Mouse (Mus musculus) mouse embryonic stem cell (cell line): ENCODE data around the gene Hnrnpc.

Experiments
- in situ Hi-C, 2 experiments: fragments of 300-500 bp; cut with MboI; formaldehyde crosslinking; loops; 1 replicate in 1 of 2; 3 replicates in 1 of 2; pipeline ENCODE4 v1.14.3; 2019 to 2020; ENCODE audit warnings: low sequenced_read_pairs in 2 of 2, low pct_unique_long_range_greater_than_20kb in 1 of 2, mixed read lengths in 1 of 2; ENCODE audit not compliant: unreplicated experiment in 1 of 2

Gene Hnrnpc

DNA sequence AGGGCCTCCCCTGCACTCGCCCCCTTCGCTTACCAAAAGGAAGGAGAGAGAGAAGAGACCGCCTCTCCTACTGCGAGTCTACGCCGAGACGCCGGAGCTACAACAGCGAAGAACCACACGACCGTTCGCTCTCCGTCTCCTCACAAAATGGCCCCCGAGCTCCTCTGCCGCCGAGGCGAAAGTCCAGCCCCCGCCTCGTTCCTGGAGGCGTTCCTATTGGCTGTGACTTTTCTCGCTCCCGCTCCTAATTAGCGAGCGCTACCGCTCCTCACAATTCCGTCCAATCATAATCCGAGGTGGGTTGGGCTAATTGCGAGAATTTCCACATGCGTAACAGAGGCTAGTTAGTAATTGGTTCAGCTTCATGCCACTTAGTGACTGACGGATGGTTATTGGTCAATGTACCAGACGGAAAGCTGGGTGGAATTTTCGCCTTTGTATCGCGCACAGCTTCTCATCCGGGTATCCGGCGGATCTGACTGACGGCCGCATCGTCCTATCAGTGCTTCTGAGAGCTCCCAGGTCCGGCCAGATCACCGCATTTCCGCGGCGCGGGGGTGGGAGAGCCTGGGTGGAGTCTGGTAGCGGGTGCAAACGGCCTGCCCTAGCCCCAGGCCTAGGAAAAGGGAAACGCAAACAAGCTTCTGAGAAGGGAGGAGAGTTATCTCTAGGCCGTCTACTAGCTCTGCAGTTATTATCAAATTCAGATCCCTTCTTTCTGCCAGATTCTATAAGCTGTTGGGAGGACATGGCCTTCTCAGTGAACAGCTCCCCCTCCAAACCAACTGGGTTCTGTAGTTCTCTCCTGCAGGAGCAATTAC is at the start of gene Hnrnpc:
Hnrnpc (minus strand) TSS at position 173 of the 821 bp plus-strand sequence.
- in situ Hi-C loops = no loop called here

- in situ Hi-C loops = no loop called here
These were observed 48.8 kb upstream of the Hnrnpc start for GRCm38 (mm10) chr14:52152613-52153012.

DNA sequence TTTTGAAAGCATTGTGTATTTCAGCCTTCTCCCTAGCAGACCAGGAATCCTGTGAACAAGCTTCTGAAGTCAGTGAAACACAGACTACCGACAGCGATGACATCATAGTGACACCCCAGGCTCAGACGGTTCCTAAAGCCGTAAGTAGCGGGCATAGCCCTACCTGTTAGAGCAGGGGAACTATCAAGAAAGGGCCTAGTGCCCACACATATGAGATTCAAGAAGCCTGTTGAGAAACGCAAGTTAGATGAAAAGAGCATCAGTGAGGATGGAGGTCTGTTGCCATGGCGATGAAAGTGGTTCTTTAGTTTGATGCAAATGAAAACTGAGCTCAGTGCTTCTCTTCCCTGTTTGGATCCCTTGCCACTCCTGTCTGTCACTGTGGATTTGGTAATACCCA is 48.4 kb upstream of the Hnrnpc start:
- in situ Hi-C loops = no loop called here

GRCm38 (mm10) chr14:52149888-52150287 is 46.1 kb upstream of the Hnrnpc start:
- in situ Hi-C loops = loop anchor here (25.0 kb wide), 1 partner anchor 238 kb away; the partner anchor contains the start of genes Ndrg2 (in 2 of the 2), Rnase13 (in 2 of the 2) and Tppp2 (in 2 of the 2)

- in situ Hi-C loops = loop anchor here (25.0 kb wide), 1 partner anchor 234 kb away; the partner anchor contains the start of genes Ndrg2 (in 2 of the 2), Rnase13 (in 2 of the 2) and Tppp2 (in 2 of the 2)
These were observed 42.7 kb upstream of the Hnrnpc start for GRCm38 (mm10) chr14:52146540-52146939.

DNA sequence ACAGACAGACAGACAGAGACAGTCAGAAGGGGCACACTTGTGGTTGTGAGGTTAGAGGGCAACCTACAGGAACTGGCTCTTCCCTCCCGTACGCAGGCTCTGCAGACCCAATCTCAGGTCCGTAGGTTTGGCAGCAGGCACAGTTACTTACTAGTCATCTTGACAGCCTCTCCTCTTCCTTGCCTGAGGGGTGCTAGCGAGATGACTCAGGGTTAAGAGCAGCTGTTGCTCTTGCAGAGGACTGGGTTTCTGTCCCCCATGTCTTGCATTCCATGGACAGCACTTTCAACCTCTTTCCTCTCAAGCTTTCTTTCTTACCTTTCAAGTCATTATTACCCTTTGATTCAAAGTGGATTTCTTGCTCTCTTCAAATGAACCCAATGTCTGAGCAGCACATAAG is 40.3 kb upstream of the Hnrnpc start:
- in situ Hi-C loops = loop anchor here (25.0 kb wide), 1 partner anchor 232 kb away; the partner anchor contains the start of genes Ndrg2 (in 2 of the 2), Rnase13 (in 2 of the 2) and Tppp2 (in 2 of the 2)

DNA sequence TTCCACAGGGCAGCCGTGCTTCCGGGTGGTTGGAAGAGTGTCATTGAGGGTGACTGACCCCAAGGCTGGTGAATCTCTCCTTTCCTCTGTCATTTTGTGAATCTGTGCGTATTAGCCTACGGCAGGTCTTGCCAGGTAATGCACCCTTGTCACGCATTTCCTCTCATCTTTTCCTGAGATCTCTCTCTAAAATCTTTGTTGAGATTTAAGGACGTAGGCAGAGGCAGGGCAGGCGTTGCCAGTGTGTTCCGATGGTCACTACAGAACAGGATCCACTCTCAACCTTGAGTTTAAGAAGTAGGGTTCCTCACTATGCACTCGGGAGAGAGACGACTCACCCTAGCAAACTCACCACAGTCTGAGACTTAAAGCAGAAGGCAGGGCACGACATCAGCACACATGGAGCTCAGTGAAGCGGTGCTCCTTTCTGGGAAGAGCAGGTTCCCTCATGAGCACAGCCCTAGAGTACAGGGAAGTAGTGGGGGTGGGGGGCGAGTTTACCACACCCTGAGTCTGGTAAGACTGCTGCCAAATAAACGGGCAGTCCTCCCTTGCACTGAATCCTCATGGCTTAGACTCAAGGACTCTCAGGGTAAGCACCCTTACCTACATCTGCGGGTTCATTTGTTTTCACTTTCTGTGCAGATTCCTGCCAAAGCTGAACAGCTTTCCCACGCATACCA is 37.8 kb upstream of the Hnrnpc start:
- in situ Hi-C loops = loop anchor here (25.0 kb wide), 1 partner anchor 229 kb away; the partner anchor contains the start of genes Ndrg2 (in 2 of the 2), Rnase13 (in 2 of the 2) and Tppp2 (in 2 of the 2)

DNA sequence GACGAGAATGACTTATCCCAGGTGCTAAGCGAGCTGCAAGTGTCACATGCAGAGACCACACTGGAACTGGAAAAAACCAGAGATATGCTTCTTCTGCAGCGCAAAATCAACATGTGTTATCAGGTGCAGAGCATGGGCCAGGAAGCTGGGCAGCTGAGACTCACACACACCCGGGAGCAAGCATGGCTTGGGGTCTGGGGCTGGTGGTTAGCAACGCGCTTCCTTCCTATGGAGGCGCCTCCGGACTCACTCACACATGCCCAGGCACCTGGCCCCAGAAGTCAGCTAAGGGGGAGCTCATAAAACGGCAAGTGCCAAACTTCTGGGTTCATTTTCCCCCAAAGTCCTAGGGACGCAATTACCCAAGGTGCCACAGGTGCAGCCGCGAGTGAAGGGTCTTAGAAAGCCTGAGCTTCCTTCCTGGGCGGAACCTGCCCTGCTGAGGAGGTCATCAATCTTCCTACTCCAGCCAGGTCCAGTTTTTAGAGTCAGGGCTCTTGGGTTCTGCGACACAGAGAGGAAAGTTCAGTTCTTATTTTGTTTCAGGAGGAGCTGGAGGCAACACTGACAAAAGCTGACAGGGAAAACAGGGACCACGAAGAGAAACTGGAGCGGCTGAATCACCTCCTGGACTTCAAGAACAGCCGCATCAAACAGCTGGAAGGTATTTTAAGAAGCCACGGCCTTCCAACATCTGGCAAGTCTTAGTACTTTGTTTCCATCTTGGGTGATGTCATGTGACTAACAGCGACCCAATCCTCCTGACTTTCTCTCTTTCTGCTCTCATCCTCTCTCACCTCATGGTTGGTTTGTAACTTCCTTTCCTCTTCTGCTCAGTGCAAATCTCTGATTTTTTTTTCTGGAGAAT is 37.0 kb upstream of the Hnrnpc start:
- in situ Hi-C loops = loop anchor here (25.0 kb wide), 1 partner anchor 229 kb away; the partner anchor contains the start of genes Ndrg2 (in 2 of the 2), Rnase13 (in 2 of the 2) and Tppp2 (in 2 of the 2)

GRCm38 (mm10) chr14:52133584-52133983 is 29.8 kb upstream of the Hnrnpc start:
- in situ Hi-C loops = loop anchor here (10.0 to 25.0 kb wide), 2 partner anchors 201 to 221 kb away; partner anchors contain the start of genes Ndrg2 (in 2 of the 2), Rnase13 (in 2 of the 2) and Tppp2 (in 2 of the 2)

DNA sequence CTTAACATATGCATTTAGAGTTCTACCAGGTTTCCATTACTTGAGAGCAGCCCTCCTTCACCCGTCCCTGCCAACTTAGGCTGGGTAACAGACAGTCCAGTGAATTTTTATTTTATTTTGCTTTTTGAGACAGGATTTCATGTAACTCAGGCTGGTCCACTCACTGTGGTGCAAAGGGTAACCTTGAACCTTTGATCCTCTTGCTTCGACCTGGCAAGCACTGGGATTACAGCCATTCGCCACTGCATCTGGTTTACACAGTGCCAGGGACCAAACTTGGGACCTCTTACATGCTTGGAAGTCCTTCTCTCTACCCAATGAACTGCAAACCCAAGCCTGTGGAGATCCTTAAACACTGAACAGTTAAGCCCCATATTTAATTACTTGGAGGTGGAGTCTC is 20.8 kb upstream of the Hnrnpc start:
- in situ Hi-C loops = loop anchor here (25.0 kb wide), 1 partner anchor 212 kb away; the partner anchor contains the start of genes Ndrg2 (in 2 of the 2), Rnase13 (in 2 of the 2) and Tppp2 (in 2 of the 2)

DNA sequence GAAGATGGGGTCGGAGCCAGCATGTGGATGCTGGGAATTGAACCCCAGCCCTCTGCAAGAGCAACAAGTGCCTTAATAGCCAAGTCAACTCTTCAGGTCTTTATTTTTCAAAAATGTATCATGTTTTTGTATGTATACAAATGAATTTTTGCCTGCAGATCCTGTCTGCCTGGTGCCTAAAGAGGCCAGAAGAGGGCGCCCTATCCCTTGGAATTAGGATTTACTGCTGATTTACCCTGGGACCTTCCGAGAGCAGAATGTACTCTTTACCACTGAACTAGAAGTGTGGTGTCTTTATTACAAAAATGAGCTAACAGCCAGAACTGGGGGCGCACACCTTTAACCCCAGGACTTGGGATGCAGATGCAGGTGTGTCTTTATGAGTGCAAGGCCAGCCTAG is 20.1 kb upstream of the Hnrnpc start:
- in situ Hi-C loops = no loop called here

DNA sequence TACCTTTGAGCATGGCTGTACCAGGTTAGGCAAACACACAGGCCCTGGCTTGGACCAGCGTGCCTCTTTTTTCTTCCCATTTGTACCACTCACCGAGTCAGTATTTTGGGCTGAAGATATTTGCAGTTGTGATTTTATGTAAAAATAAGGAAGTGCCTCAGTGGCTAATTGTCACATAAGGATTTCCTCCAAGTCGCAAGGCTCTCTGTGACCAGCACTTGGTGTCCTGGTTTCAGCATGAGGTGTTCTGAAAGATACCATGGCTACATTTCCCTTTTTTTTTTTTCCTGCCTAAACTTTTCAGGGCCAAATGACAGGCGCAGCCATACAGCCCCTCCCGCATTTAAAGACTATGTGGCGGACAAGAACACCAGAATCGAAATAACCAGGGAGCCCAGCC is 16.3 kb upstream of the Hnrnpc start:
- in situ Hi-C loops = no loop called here

- in situ Hi-C loops = no loop called here
These were observed 15.2 kb upstream of the Hnrnpc start for GRCm38 (mm10) chr14:52118823-52119608.

DNA sequence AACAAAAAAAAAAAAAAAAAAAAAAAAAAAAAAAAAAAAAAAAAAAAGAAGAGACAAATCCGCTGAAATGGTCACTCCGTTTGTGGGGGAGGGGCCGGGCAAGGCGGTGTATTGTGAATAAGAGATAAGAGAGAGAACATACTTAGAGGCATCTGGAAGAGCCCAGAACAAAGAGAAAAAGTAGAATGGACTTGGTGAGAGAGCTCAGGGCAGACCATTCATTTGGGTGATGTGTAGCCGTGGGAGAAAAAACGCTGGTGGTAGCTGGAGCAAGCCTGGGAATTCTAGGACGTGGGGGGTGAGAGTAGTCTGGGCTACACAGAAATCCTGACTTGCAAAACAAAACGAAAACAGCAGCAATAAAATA is 14.6 kb upstream of the Hnrnpc start:
- in situ Hi-C loops = no loop called here

DNA sequence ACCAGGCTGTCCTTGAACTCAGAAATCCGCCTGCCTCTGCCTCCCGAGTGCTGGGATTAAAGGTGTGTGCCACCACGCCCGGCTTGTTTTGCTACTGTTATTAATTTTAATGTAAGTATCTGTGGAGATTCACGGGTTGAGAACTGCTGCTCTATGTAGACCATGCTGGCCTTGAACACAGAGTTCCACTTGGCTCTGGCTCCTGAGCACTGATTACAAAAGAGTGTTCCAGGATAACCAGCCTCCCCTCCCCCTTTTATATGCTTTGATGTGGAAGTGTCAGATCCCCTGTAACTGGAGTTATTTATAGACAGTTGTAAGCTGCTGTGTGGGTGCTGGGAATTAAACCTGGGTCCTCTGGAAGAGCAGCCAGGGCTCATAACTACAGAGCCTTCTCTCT is 13.4 kb upstream of the Hnrnpc start:
- in situ Hi-C loops = no loop called here

DNA sequence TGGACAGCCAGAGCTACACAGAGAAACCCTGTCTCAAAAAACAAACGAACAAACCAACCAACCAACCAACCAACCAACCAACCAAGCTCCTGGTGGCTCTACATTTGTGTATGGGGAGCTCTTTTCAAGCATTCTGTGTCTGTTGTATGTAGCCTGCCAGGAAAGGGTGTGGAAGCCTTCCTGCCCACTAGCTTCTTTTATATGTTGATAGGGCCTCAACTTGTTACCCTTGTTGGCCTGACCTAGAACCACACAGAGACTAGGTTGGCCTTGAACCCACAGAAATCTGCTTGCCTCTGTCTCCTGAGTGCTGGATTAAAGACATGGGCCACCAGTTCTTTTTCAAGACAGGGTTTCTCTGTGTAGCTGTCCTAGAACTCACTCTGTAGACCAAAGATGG is 10.3 kb upstream of the Hnrnpc start:
- in situ Hi-C loops = no loop called here

DNA sequence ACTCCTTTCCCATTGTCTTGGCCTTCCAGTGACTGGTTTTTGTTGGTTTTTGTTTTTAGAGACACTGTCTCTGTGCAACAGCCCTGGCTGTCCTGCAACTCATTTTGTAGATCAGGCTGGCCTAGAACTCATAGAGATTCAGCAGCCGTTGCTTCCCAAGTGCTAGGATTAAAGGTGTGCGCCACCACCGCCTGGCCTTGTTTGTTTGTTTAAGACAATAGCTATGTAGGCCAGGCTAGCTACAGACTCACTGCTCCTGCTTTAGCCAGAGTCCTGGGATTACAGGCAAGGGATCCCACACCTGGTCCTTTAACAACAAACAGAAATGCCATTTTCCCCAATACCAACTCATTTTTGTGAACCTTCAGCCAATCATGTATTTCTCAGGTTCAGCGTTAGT is 6.5 kb upstream of the Hnrnpc start, which contains the start of gene Rpgrip1:
Rpgrip1 (plus strand) TSS at position 359 of the 400 bp plus-strand sequence.
- in situ Hi-C loops = no loop called here
